22 mouse cellular contexts compared by ENCODE assay signal in the genomic region with DNA sequence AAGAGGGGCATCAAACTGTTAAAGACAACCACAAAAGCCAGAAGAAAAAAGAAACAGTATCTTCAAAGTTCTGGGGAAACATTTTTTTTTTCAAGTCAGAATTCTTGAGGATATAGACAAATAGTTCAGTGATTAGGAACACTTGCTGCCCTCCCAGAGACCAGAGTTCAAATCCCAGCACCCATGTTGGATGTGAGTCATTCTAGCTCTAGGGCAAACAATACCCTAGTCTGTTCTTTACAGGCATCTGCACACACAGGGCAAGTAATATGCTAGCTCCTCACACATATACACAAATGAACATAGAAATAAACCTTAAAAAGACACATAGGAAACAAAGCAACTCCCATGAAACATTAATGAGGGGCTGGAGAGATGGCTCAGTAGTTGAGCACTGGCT.
DNase-seq lines count a peak whose midpoint lies in the region; ATAC-seq lines count a peak whose summit lies in the region.
"Had no signal": no experiment of that assay in that cellular context is flagged by ENCODE, and none has a peak within 500 bp of the region (broad histone marks: within the 10 kb centered on the region; RNA-seq: fewer than 3 reads in every experiment).

No protein-coding gene starts in this region.

- H3K36me3 ChIP-seq in forebrain, embryonic 16.5 days (ENCODE audit: control insufficient read depth, insufficient read depth) = no peaks in the 10 kb centered on the region
- H3K36me3 ChIP-seq: G1E had no signal

- H3K27ac ChIP-seq in forebrain, embryonic 16.5 days (ENCODE audit: low read length) = no peak overlapping the region

- ATAC-seq in forebrain, embryonic 16.5 days = no peak
- ATAC-seq: activated CD4-positive, CD25-positive, alpha-beta regulatory T cell, adult 4 months; CD4-positive, CD25-positive, alpha-beta regulatory T cell, adult 4 months; Patski had no signal

- no peak overlapping the region for H3K9ac ChIP-seq in forebrain, embryonic 16.5 days (replicated peaks; ENCODE audit: low read depth, low read length)

- no peak overlapping the region for H3K4me2 ChIP-seq in forebrain, embryonic 16.5 days (ENCODE audit: low read length)

- no peaks in the 10 kb centered on the region for H3K27me3 ChIP-seq in forebrain, embryonic 16.5 days (replicated peaks; ENCODE audit: control insufficient read depth, insufficient read depth, low read length)
- H3K27me3 ChIP-seq: CH12.LX, Patski had no signal

- H3K9me3 ChIP-seq in forebrain, embryonic 16.5 days (ENCODE audit: control insufficient read depth, low read length) = no peaks in the 10 kb centered on the region
- H3K9me3 ChIP-seq: G1E had no signal

- H3K4me1 ChIP-seq in forebrain, embryonic 16.5 days (replicated peaks; ENCODE audit: control insufficient read depth, insufficient read depth, low read length) = no peaks in the 10 kb centered on the region

- peak; percentile 51 for DNase-seq in heart, adult 11 months
- DNase-seq in heart, adult 8-10 months (ENCODE audit: low spot score) = no peak
- DNase-seq in 3T3-L1 (ENCODE audit: low read depth, low spot score) (peak; percentile 56), NIH3T3 (ENCODE audit: low read depth) (peak; percentile 68)
- DNase-seq in testis, postnatal 14 days (ENCODE audit: low spot score) = no peak
- DNase-seq: adrenal gland, adult 2 months; adrenal gland, adult 8-10 months; adrenal gland, postnatal 10 days; adrenal gland, postnatal 14 days; adrenal gland, postnatal 25 days; adrenal gland, postnatal 36 days; B cell, adult 2 months; cerebellum, adult 11 months; cerebellum, adult 11-12 months; cerebellum, adult 18-20 months; cerebellum, adult 8-10 months had no signal

- H3K4me3 ChIP-seq in forebrain, embryonic 16.5 days (replicated peaks; ENCODE audit: low read length) = no peak overlapping the region

Comparison
In these comparisons a context has a peak if more than half of its experiments do, and no peak if none do; other contexts are left out.
1. DNase-seq: peak in heart, adult 11 months (single experiment), 3T3-L1 (single experiment) and NIH3T3 (single experiment); none in heart, adult 8-10 months (single experiment) and testis, postnatal 14 days (single experiment).